Mouse (Mus musculus): ENCODE measurements around the gene Hist2h3c1.
"Not testable (repeated sequence)": the region's sequence is repeated elsewhere in the genome, so short reads cannot be mapped to it uniquely, and the experiment has no call there.

The Hist2h3c1 gene

GRCm38 (mm10) chr3:96246427-96246856 is at the start of gene Hist2h3c1:
Hist2h3c1 (plus strand) TSS chr3:96246685.
- not testable (repeated sequence) for DNase-seq (ENCODE audit: low read depth, low spot score)

GRCm38 (mm10) chr3:96197129-96197749 is 49.2 kb upstream of the Hist2h3c1 start:
- peak; percentile 91 for DNase-seq (ENCODE audit: low read depth, low spot score)

- peak; percentile 85 for DNase-seq (ENCODE audit: low read depth, low spot score)
Measured at GRCm38 (mm10) chr3:96198181-96198580, 48.3 kb upstream of the Hist2h3c1 start.

DNA sequence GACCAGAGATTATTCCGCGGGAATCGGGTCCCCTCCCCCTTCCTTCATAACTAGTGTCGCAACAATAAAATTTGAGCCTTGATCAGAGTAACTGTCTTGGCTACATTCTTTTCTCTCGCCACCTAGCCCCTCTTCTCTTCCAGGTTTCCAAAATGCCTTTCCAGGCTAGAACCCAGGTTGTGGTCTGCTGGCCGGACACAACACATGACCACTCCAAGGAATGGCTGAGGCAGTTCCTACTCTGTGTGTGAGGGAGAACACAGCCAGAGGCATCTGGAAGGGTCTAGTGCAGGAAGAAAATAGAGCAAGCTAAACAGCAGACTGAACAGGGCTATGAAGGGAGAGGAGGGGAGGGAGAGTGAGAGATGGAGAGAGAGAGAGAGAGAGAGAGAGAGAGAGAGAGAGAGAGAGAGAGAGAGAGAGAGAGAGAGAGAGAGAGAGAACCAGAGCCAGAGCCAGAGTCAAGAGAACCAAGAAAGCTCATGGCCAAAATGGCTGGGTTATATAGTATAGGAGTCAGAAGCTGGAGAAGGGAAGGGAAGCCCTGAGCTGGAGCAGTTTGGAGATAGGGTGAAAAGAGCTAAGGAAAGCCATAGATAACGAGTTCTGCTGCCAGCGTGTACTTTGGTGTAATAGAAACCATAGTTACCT is 47.8 kb upstream of the Hist2h3c1 start:
- not testable (repeated sequence) for DNase-seq (ENCODE audit: low read depth, low spot score)

GRCm38 (mm10) chr3:96199731-96200130 is 46.8 kb upstream of the Hist2h3c1 start:
- DNase-seq (ENCODE audit: low read depth, low spot score): peak; percentile 19

- peak; percentile 22 for DNase-seq (ENCODE audit: low read depth, low spot score)
Measured at GRCm38 (mm10) chr3:96207819-96208218, 38.7 kb upstream of the Hist2h3c1 start.

DNA sequence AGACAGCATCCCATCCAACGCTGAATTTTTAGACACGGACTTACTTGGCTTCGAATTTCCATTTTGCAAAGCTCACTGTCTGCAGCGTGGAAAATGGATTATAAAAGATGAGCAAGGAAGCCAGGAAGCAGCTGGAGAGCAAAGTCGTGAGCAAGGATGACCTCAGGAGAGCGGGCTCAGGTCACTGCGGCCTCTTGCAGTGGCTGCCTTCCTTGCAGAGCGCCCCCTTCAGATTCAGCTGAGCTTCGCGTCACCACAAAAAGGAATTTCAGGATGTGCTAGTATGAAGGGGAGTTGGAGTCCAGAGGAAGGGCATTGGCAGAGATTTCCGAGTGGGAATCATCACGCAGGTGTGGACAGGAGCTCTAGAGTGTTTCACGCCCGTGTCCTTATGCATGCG is 37.2 kb upstream of the Hist2h3c1 start:
- DNase-seq (ENCODE audit: low read depth, low spot score): no peak

DNA sequence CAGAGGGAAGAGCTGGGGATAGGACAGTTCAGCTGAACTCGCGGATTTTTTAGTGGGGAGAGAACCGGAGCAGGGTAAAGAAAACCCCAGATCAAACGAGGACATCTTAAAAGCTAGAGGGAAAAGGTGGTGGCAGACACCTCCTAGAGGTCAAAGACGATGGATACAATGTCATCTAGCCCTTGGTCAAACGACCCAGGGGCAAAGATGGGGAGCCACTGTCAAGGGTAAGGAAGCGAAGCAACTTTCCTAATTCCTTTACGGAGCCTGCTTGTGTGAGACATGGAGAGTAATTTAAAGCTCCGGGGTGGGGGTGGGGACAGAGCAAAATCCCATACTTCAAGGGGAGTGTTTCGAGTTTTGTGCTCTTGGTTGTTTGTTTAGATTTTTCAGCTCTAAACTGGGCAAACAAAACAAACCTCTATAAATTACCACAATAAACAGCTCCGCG is 27.3 kb upstream of the Hist2h3c1 start:
- DNase-seq (ENCODE audit: low read depth, low spot score): peak; percentile 69

GRCm38 (mm10) chr3:96219661-96220130 is 26.8 kb upstream of the Hist2h3c1 start, which contains the start of the genes Bola1 and Hist2h2ab:
Bola1 (minus strand) TSS chr3:96219709.
Hist2h2ab (plus strand) TSS chr3:96219865.
- DNase-seq (ENCODE audit: low read depth, low spot score): peak; percentile 87

GRCm38 (mm10) chr3:96220131-96220764 is 26.2 kb upstream of the Hist2h3c1 start:
- peak; percentile 67 for DNase-seq (ENCODE audit: low read depth, low spot score)

DNA sequence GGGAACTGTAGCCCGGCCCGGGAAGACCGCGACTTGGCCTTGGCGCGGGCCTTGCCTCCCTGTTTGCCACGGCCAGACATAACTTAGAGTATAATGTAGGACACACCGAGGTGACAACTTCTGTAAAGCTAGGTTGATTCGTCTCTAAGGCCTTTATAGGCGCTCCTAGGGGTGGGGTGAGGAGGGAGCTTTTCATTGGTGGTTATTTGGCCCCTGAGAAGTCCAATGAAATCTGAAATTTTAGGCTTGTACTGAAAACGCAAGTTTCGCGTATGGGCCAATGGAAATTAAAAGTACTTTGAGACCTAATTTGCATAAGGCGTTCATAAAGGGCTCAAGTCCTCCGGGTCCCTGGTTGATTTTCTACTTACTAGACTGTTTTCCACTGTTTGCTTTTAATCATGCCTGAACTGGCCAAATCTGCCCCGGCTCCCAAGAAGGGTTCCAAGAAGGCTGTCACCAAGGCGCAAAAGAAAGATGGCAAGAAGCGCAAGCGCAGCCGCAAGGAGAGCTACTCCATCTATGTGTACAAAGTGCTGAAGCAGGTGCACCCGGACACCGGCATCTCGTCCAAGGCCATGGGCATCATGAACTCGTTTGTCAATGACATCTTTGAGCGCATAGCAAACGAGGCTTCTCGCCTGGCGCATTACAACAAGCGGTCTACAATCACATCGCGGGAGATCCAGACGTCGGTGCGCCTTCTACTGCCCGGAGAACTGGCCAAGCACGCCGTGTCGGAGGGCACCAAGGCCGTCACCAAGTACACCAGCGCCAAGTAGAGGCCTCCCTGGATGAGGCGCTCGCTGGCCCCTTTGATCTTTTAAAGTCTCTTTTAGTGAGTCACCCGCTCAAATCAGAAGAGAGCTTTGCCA is 25.5 kb upstream of the Hist2h3c1 start, which contains the start of the genes Hist2h2ac and Hist2h2be:
Gene Hist2h2ac, minus strand, starts transcription at position 116 of the 875 bp plus-strand sequence.
Gene Hist2h2be, plus strand, starts transcription at position 355 of the 875 bp plus-strand sequence.
- DNase-seq (ENCODE audit: low read depth, low spot score): peak; percentile 91

GRCm38 (mm10) chr3:96221640-96222038 is 24.8 kb upstream of the Hist2h3c1 start:
- no peak for DNase-seq (ENCODE audit: low read depth, low spot score)

DNA sequence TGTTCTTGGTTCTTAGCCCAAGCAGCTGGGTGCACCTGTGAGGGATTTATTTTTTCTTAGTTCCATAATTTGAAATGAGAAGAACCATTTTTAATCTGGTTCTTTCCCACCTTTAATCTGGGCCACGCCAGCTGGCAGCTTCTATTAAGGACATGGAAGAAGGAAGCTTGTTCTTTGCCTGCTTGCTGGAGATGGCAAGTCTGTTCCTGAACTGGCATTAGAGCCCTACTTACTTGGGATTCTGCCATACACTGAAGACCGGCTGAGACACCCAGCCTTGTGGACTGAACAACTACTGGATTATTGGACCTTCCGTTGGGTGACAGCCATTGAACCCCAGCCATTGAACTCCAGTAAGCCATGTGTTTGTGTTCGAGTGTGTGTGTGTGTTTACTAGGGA is 23.7 kb upstream of the Hist2h3c1 start:
- no peak for DNase-seq (ENCODE audit: low read depth, low spot score)

- DNase-seq (ENCODE audit: low read depth, low spot score): no peak
Measured at GRCm38 (mm10) chr3:96225421-96225820, 21.1 kb upstream of the Hist2h3c1 start.

DNA sequence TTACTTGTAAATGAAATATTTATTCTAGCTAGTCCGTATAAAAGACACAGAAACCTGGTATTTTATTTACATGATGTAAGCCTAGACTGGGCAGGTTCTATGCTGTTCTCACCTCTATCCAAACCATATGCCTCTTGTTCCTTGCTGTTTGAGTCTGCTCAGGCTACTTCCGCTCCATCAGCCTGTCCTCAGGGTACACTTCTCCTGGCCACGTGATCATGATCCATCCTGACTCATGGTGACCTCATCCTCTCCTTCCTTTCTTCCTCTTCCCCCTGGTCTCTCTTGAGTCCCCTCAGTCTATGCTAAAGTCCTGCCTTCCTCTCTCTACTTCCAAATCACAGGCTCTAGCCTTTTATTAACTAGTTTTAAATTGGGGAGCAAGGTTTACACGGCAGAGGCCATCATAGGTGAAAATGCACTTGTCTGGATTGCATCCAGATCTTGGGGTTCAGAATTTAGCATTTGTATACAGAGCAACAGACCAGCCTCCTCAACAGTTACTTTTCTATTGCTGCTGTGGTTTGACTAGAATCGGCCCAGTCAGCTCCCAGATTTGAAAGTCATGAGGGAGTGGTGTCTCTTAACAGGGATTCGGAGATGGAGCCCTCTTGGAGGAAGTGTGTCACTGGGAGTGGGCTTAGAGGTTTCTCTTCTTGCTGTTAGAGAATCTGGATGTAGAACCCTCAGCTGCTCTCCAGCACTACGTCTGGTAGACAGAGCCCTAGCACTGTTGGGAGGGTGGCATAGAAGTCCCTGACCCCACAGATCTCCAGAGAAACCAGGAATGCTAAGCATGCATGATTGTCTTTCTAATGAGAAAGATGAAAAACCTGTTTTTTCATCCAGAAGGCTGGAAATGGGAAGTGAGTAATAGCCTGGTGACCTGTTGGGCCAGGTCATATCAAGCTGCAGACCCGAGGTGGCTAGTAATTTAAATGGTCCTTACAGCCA is 19.5 kb upstream of the Hist2h3c1 start:
- no peak for DNase-seq (ENCODE audit: low read depth, low spot score)

DNA sequence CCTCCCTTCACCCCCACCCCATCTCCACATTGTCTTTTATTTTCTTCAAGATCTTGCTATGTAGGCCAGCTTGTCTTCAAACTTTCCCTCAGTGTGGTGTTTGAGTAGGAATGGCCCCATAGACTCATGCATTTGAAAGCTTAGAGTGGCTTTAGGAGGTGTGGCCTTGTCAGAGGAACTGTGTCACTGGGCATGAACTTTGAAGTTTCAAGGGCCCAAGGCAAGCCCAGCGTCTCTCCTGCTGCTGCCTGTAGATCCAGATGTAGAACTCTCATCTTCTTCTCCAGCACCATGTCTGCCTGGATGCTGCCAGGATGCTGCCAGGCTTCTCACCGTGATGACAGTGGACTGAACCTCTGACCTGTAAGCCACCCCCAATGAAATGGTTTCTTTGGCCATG is 17.7 kb upstream of the Hist2h3c1 start:
- no peak for DNase-seq (ENCODE audit: low read depth, low spot score)

GRCm38 (mm10) chr3:96230404-96230803 is 16.1 kb upstream of the Hist2h3c1 start:
- DNase-seq (ENCODE audit: low read depth, low spot score): no peak

GRCm38 (mm10) chr3:96230910-96231757 is 15.4 kb upstream of the Hist2h3c1 start:
- no peak for DNase-seq (ENCODE audit: low read depth, low spot score)

- DNase-seq (ENCODE audit: low read depth, low spot score): no peak
Measured at GRCm38 (mm10) chr3:96231758-96232120, 14.7 kb upstream of the Hist2h3c1 start.

Data from CD4-positive, CD25-positive, alpha-beta regulatory T cell, adult 2 months (primary cell).